Mouse (Mus musculus) heart, postnatal 0 days (tissue): ENCODE results near the gene Card10.

ENCODE experiments used
- CTCF ChIP-seq: IDR thresholded peaks from 2 replicates; pipeline ENCODE4 v1.5.1; 2016; ENCODE audit warnings: antibody characterized with exemption, control low read depth, low read depth
- EP300 ChIP-seq: IDR thresholded peaks from 2 replicates; pipeline ENCODE4 v1.6.1; 2016; ENCODE audit warnings: antibody characterized with exemption, low read depth

- TF ChIP-seq EP300 (0 out of 2 replicates have a peak, but pooled peaks have one; percentile 14), CTCF (peak; percentile 87)
Observed at GRCm38 (mm10) chr15:78851505-78852153, 48.8 kb upstream of the Card10 start.
